Mouse (Mus musculus): Measurements from ENCODE around the gene Kmt2a.

- TF ChIP-seq CTCF (IDR thresholded peaks at IDR 0.05; ENCODE audit: low read depth, low read length), result no peak
- no peak for TF ChIP-seq GATA1 (IDR thresholded peaks at IDR 0.05; ENCODE audit: borderline replicate concordance, low read length)
These were observed 63.6 kb downstream of the Kmt2a start for GRCm38 (mm10) chr9:44817522-44817921.

Data from G1E (cell line).